ENCODE assay signal across 26 mouse cellular contexts in the genomic region with DNA sequence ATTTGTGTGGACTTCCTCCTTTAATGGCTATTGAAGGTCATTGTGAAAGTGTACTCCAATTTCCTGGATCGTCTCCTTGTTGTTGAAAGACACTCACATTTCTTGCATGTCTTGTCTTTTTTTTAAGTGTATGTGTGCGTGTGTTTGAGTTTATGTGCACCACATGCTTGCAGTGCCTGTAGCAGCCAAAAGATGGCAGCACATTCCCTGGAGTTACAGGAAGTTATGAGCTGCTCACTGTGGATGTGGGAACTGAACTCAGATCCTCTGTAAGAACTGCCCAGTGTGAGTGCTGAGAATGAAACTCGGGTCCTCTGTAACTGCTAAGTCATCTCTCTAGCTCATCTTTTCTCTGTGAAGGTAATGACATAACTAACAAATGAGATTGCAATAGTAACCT. TPM values are rescaled to one million over a fixed set of nuclear protein-coding genes. Genes with fewer than 3 reads are reported as not detected.
DNase-seq lines count a peak whose midpoint lies in the region; ATAC-seq and TF ChIP-seq lines count a peak whose summit lies in the region.
"Had no signal": no experiment of that assay in that cellular context is flagged by ENCODE, and none has a peak within 500 bp of the region (broad histone marks: within the 10 kb centered on the region; RNA-seq: fewer than 3 reads in every experiment).

No protein-coding gene starts in this region.

- H3K79me2 ChIP-seq in MEL (ENCODE audit: control insufficient read depth, insufficient read depth, low read length, poor library complexity), result no peaks in the 10 kb centered on the region

- no peak overlapping the region for H3K4me2 ChIP-seq in liver, embryonic 11.5 days
- no peak overlapping the region for H3K4me2 ChIP-seq in liver, embryonic 12.5 days
- no peak overlapping the region for H3K4me2 ChIP-seq in liver, postnatal 0 days (ENCODE audit: low read depth, low read length)
- H3K4me2 ChIP-seq: embryonic facial prominence, embryonic 15.5 days; forebrain, embryonic 15.5 days; heart, embryonic 13.5 days; hindbrain, embryonic 14.5 days; midbrain, embryonic 12.5 days had no signal

- no peak overlapping the region for H3K9ac ChIP-seq in liver, embryonic 11.5 days (ENCODE audit: low read depth, low read length)
- no peak overlapping the region for H3K9ac ChIP-seq in liver, embryonic 12.5 days
- H3K9ac ChIP-seq in MEL (ENCODE audit: control insufficient read depth, low read depth, low read length, poor library complexity, severe bottlenecking), result no peak overlapping the region
- H3K9ac ChIP-seq in liver, postnatal 0 days (replicated peaks), result no peak overlapping the region
- H3K9ac ChIP-seq: embryonic facial prominence, embryonic 15.5 days; forebrain, embryonic 15.5 days; heart, embryonic 13.5 days; hindbrain, embryonic 14.5 days; midbrain, embryonic 12.5 days had no signal

- no peak for TF ChIP-seq POLR2A in MEL (IDR thresholded peaks at IDR 0.05; ENCODE audit: control insufficient read depth in 1 of 2, insufficient read depth in 1 of 2, low read depth in 1 of 2, low read length in 2 of 2, poor library complexity in 1 of 2)

- H3K27me3 ChIP-seq in liver, embryonic 11.5 days (replicated peaks; ENCODE audit: control insufficient read depth, insufficient read depth, low read length), result no peaks in the 10 kb centered on the region; the same call in 1 of the 2 replicates
- peaks cover 10% of the 10 kb centered on the region for H3K27me3 ChIP-seq in liver, embryonic 12.5 days (replicated peaks)
- H3K27me3 ChIP-seq in MEL (ENCODE audit: control insufficient read depth in 1 of 2, insufficient read depth in 2 of 2, low read length in 2 of 2), result peaks cover 0 to 1% of the 10 kb centered on the region in 2 experiments; a peak in 1 of 4 replicates
- H3K27me3 ChIP-seq in liver, postnatal 0 days (ENCODE audit: insufficient read depth, low read length), result 0 out of 2 replicates have a peak, but pooled peaks cover under 1% of the 10 kb centered on the region
- H3K27me3 ChIP-seq: embryonic facial prominence, embryonic 15.5 days; forebrain, embryonic 15.5 days; midbrain, embryonic 12.5 days had no signal

- intact Hi-C loops in heart, postnatal 14 days (cut with DNase I), result no loop called here
- intact Hi-C loops in left cerebral cortex, postnatal 25 days (cut with DNase I), result no loop called here

- H3K4me1 ChIP-seq in liver, embryonic 11.5 days (replicated peaks; ENCODE audit: control insufficient read depth, insufficient read depth, low read length), result no peaks in the 10 kb centered on the region
- H3K4me1 ChIP-seq in liver, embryonic 12.5 days, result no peaks in the 10 kb centered on the region
- H3K4me1 ChIP-seq in MEL (ENCODE audit: control insufficient read depth in 1 of 2, insufficient read depth in 2 of 2, low read length in 2 of 2), result no peaks in the 10 kb centered on the region
- H3K4me1 ChIP-seq in liver, postnatal 0 days (ENCODE audit: insufficient read depth), result no peaks in the 10 kb centered on the region
- H3K4me1 ChIP-seq: embryonic facial prominence, embryonic 15.5 days; forebrain, embryonic 15.5 days; midbrain, embryonic 12.5 days had no signal

- no peak overlapping the region for H3K4me3 ChIP-seq in liver, embryonic 11.5 days (ENCODE audit: low read depth, low read length)
- H3K4me3 ChIP-seq in liver, embryonic 12.5 days, result no peak overlapping the region
- H3K4me3 ChIP-seq in MEL (ENCODE audit: control insufficient read depth in 1 of 2, insufficient read depth in 1 of 2, low read depth in 2 of 2, low read length in 2 of 2), result no peak overlapping the region
- no peak overlapping the region for H3K4me3 ChIP-seq in liver, postnatal 0 days (ENCODE audit: low read depth, low read length)
- H3K4me3 ChIP-seq: embryonic facial prominence, embryonic 15.5 days; forebrain, embryonic 15.5 days; heart, embryonic 13.5 days; midbrain, embryonic 12.5 days had no signal

- ATAC-seq in liver, embryonic 11.5 days (replicated peaks; ENCODE audit: low FRiP score), result no peak
- ATAC-seq in liver, embryonic 12.5 days, result no peak
- ATAC-seq in liver, postnatal 0 days, result no peak
- no peak for ATAC-seq in megakaryocyte, adult 5-6 weeks (ENCODE audit: poor library complexity, severe bottlenecking)
- ATAC-seq: CD4-positive, CD25-positive, alpha-beta regulatory T cell, adult 4 months; forebrain, embryonic 15.5 days had no signal

- TF ChIP-seq EP300 in MEL (IDR thresholded peaks at IDR 0.05; ENCODE audit: low read depth in 1 of 2, low read length in 2 of 2), result no peak
- TF ChIP-seq EP300 in liver, postnatal 0 days (IDR thresholded peaks at IDR 0.05; ENCODE audit: low read depth), result no peak

- peak; percentile 16 for TF ChIP-seq RAD21 in MEL (IDR thresholded peaks at IDR 0.05; ENCODE audit: low read depth, low read length)

- peak; percentile 1 for DNase-seq in heart, postnatal 4 days
- DNase-seq in heart, postnatal 14 days, result no peak
- DNase-seq in liver, embryonic 11.5 days (ENCODE audit: low spot score), result peak; percentile 1
- DNase-seq in MEL (ENCODE audit: low read depth, low spot score), result peak; percentile 63
- no peak for DNase-seq in liver, postnatal 0 days
- no peak for DNase-seq in left cerebral cortex, postnatal 25 days (ENCODE audit: low spot score in 2 of 2)
- DNase-seq: adrenal gland, postnatal 36 days; cerebellum, adult 11 months; cerebellum, adult 9-11 months; gastrocnemius, postnatal 14 days; heart, adult 18-20 months; kidney, adult 11 months; lung, adult 18-20 months; lung, postnatal 10 days; thymus, postnatal 14 days had no signal

- peak; percentile 45 to 57 (median 51); a peak in 5 of 6 replicates for TF ChIP-seq CTCF in MEL (IDR thresholded peaks at IDR 0.05 in 2 of 3, conservative IDR thresholded peaks at IDR 0.05 in 1 of 3; ENCODE audit: control insufficient read depth in 1 of 3, insufficient read depth in 1 of 3, low read depth in 2 of 3, low read length in 3 of 3, poor library complexity in 1 of 3, severe bottlenecking in 1 of 3)
- TF ChIP-seq CTCF in liver, postnatal 0 days (IDR thresholded peaks at IDR 0.05; ENCODE audit: low read depth), result peak; percentile 33

- WGBS in liver, embryonic 11.5 days, result 83% methylated on average over 3 of the region's 3 CpGs
- 66% methylated on average over 3 of the region's 3 CpGs for WGBS in liver, embryonic 12.5 days (ENCODE audit: insufficient replicate concordance)
- WGBS in liver, postnatal 0 days (ENCODE audit: insufficient replicate concordance), result 76% methylated on average over 3 of the region's 3 CpGs

- H3K36me3 ChIP-seq in liver, embryonic 11.5 days (ENCODE audit: control insufficient read depth, insufficient read depth, low read length), result no peaks in the 10 kb centered on the region
- no peaks in the 10 kb centered on the region for H3K36me3 ChIP-seq in liver, embryonic 12.5 days
- no peaks in the 10 kb centered on the region for H3K36me3 ChIP-seq in MEL (ENCODE audit: control insufficient read depth in 1 of 2, insufficient read depth in 2 of 2, low read length in 2 of 2)
- no peaks in the 10 kb centered on the region for H3K36me3 ChIP-seq in liver, postnatal 0 days (replicated peaks; ENCODE audit: insufficient read depth, low read length)
- H3K36me3 ChIP-seq: embryonic facial prominence, embryonic 15.5 days; forebrain, embryonic 15.5 days; G1E; heart, embryonic 13.5 days; midbrain, embryonic 12.5 days had no signal

- H3K9me3 ChIP-seq in liver, embryonic 11.5 days (ENCODE audit: control insufficient read depth, low read length), result no peaks in the 10 kb centered on the region
- H3K9me3 ChIP-seq in liver, embryonic 12.5 days (replicated peaks), result 0 out of 2 replicates have a peak, but pooled peaks cover 3% of the 10 kb centered on the region
- H3K9me3 ChIP-seq in MEL (replicated peaks; ENCODE audit: insufficient read depth, low read length), result no peaks in the 10 kb centered on the region
- peaks cover 6% of the 10 kb centered on the region; the same call in 1 of the 2 replicates for H3K9me3 ChIP-seq in liver, postnatal 0 days (ENCODE audit: low read length)
- H3K9me3 ChIP-seq: embryonic facial prominence, embryonic 15.5 days; forebrain, embryonic 15.5 days; heart, embryonic 13.5 days had no signal

- no peak overlapping the region for H3K27ac ChIP-seq in liver, embryonic 11.5 days (ENCODE audit: low read depth, low read length)
- H3K27ac ChIP-seq in liver, embryonic 12.5 days, result no peak overlapping the region
- no peak overlapping the region for H3K27ac ChIP-seq in MEL (ENCODE audit: control insufficient read depth, low read depth, low read length)
- no peak overlapping the region for H3K27ac ChIP-seq in liver, postnatal 0 days (ENCODE audit: low read depth)
- H3K27ac ChIP-seq: embryonic facial prominence, embryonic 15.5 days; forebrain, embryonic 15.5 days; heart, embryonic 13.5 days; hindbrain, embryonic 14.5 days; midbrain, embryonic 12.5 days had no signal

TF ChIP-seq in MEL, 35 proteins besides CTCF, POLR2A, EP300 and RAD21:
- TF ChIP-seq ZNF384 (IDR thresholded peaks at IDR 0.05; ENCODE audit: low read depth, low read length) (0 out of 2 replicates have a peak, but pooled peaks have one; percentile 18), MYB (IDR thresholded peaks at IDR 0.05; ENCODE audit: low read depth, low read length) (no peak), NRF1 (IDR thresholded peaks at IDR 0.05; ENCODE audit: insufficient read depth, low read depth, low read length, poor library complexity, severe bottlenecking) (no peak)

RNA-seq across cellular contexts. Expression of a gene that starts 6.4 kb away (rescaled TPM):
- 1 to 10 TPM; 1.7 to 1.9 TPM for total RNA-seq in heart, postnatal 4 days (2021)
- total RNA-seq in heart, postnatal 14 days (2021), result under 1 TPM; 0.56 to 0.57 TPM
- 0.84 and 1.4 TPM in 2 replicates for polyA plus RNA-seq in liver, embryonic 11.5 days (2014; fragmentation: Nextera tagmentation; extraction: Ambion mirVana)
- 0.48 and 0.58 TPM in 2 replicates for polyA plus RNA-seq in liver, embryonic 12.5 days (2016; fragmentation: Nextera tagmentation; extraction: Ambion mirVana)
- 18.0 and 27.0 TPM in 2 replicates for total RNA-seq in MEL (2012; rRNA removed)
- polyA plus RNA-seq in MEL (2012; ENCODE audit: insufficient read depth in 1 of 2, insufficient read length in 2 of 2, low read depth in 1 of 2, low replicate concordance in 2 of 2, missing spikeins in 1 of 2), result 10 to 100 TPM in 1 of 2 experiments, not detected in 1; 23.5 TPM
- polyA plus RNA-seq in liver, postnatal 0 days (2015; fragmentation: Nextera tagmentation; extraction: Ambion mirVana), result 0.22 and 0.39 TPM in 2 replicates
- 1 to 10 TPM; 8.1 to 8.7 TPM for total RNA-seq in left cerebral cortex, postnatal 25 days (2021)
- not detected in 2 replicates for total RNA-seq in megakaryocyte, adult 5-6 weeks (2015)
- not detected in 2 replicates for total RNA-seq in megakaryocyte, adult 5-6 weeks (2017)
- total RNA-seq: G1E; monocyte, adult 5-6 weeks; neutrophil, adult 5-6 weeks had no signal
- polyA plus RNA-seq: G1E had no signal

RNA-seq across cellular contexts. Expression of a gene that starts 47.3 kb away (rescaled TPM):
- total RNA-seq in heart, postnatal 4 days (2021), result 10 to 100 TPM; 20.7 to 22.1 TPM
- total RNA-seq in heart, postnatal 14 days (2021), result 10 to 100 TPM; 16.4 to 17.5 TPM
- polyA plus RNA-seq in liver, embryonic 11.5 days (2014; fragmentation: Nextera tagmentation; extraction: Ambion mirVana), result 41.9 and 47.3 TPM in 2 replicates
- 28.0 and 29.2 TPM in 2 replicates for polyA plus RNA-seq in liver, embryonic 12.5 days (2016; fragmentation: Nextera tagmentation; extraction: Ambion mirVana)
- 167 and 175 TPM in 2 replicates for total RNA-seq in MEL (2012; rRNA removed)
- polyA plus RNA-seq in MEL (2012; ENCODE audit: insufficient read depth in 1 of 2, insufficient read length in 2 of 2, low read depth in 1 of 2, low replicate concordance in 2 of 2, missing spikeins in 1 of 2), result 100 to 1,000 TPM; 185 to 478 TPM
- 12.3 and 13.6 TPM in 2 replicates for polyA plus RNA-seq in liver, postnatal 0 days (2015; fragmentation: Nextera tagmentation; extraction: Ambion mirVana)
- 10 to 100 TPM; 31.4 to 38.0 TPM for total RNA-seq in left cerebral cortex, postnatal 25 days (2021)
- total RNA-seq in megakaryocyte, adult 5-6 weeks (2015), result 32.1 and 34.7 TPM in 2 replicates
- 30.4 and 32.8 TPM in 2 replicates for total RNA-seq in megakaryocyte, adult 5-6 weeks (2017)

Comparison
In these comparisons a context has a peak if more than half of its experiments do, and no peak if none do; other contexts are left out.
1. DNase-seq: peak in heart, postnatal 4 days (single experiment), liver, embryonic 11.5 days (single experiment) and MEL (single experiment); none in heart, postnatal 14 days (0 of 2), liver, postnatal 0 days (single experiment) and left cerebral cortex, postnatal 25 days (0 of 2).